Mouse (Mus musculus): ENCODE results near the gene Fndc3b.

DNA sequence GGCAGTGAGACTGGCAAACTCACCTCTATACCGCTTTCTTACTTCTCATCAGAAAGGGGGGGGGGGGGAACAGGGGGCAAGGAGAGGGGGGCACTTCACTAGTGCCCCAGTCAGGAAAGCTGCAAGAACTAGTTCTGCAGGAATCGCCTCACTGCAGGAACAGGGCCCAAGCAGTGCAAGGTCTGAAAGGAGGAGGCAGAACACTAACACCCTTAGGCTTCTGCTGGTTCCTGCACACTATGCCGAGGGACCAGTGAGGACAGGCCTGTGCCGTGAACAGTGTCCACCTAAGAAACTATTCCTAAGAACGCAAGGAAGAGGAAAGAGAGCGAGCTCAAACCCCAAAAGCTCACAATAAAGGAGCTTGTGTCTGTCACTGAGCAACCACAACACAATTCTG lies 26.0 kb downstream of the Fndc3b start:
- TF ChIP-seq CTCF (IDR thresholded peaks at IDR 0.05; ENCODE audit: low read depth) (no peak), EP300 (optimal IDR thresholded peaks at IDR 0.05) (no peak)
